Mouse (Mus musculus): ENCODE results near the gene Lifr.

Gene Lifr

GRCm38 (mm10) chr15:7080916-7081626 is 9.3 kb upstream of the Lifr start:
- DNase-seq (ENCODE audit: low spot score in 2 of 2), result no peak

DNA sequence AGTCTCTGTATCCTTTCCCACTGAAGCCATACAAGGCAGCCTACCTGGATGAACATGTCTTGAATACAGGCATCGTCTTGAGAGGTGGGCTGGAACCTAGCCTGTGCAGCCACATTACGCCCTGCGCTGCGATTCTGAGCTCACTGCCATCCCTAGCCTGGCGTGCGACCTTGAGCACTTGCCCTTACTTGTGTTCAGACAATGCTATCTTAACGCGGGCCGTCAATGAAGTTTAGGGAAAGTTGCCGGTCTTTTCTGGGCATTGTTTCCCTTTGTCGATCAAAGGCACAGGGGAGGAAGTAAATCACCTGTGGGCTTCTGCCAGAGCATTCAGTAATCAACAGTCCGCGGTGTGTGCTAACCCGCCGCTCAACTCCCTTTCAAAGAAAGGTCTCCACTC is 8.6 kb upstream of the Lifr start:
- no peak for DNase-seq (ENCODE audit: low spot score in 2 of 2)

- no peak for DNase-seq (ENCODE audit: low spot score in 2 of 2)
Measured at GRCm38 (mm10) chr15:7082901-7083300, 7.5 kb upstream of the Lifr start.

- peak in 1 of 2 experiments; percentile 9 for DNase-seq (ENCODE audit: low spot score in 2 of 2)
Measured at GRCm38 (mm10) chr15:7084780-7085497, 5.5 kb upstream of the Lifr start.

GRCm38 (mm10) chr15:7088691-7089090 is 1.7 kb upstream of the Lifr start:
- no peak for DNase-seq (ENCODE audit: low spot score in 2 of 2)

- DNase-seq (ENCODE audit: low spot score in 2 of 2), result no peak
Measured at GRCm38 (mm10) chr15:7092321-7092720, 1.9 kb downstream of the Lifr start.

- DNase-seq (ENCODE audit: low spot score in 2 of 2), result no peak
Measured at GRCm38 (mm10) chr15:7099406-7099805, 9.0 kb downstream of the Lifr start.

- DNase-seq (ENCODE audit: low spot score in 2 of 2), result no peak
Measured at GRCm38 (mm10) chr15:7100226-7100625, 9.8 kb downstream of the Lifr start.

DNA sequence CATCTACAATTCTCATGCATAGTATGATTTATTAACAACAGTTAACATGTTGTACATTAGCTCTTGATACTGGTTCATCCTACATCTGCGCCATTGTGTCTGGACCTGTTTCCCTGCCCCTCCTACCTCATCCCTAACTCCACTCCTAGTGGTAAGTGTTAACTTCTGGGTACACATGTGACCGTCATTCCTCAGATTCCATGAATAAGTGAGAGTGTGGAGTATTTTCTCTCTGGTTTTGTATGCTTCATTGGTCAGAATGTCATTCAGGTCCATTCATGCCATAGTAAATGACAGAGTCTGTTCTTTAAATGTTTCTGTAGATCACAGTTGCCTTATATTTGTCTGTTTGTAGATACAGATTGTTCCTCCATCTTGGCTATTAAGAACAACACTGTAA is 12.6 kb downstream of the Lifr start:
- no peak for DNase-seq (ENCODE audit: low spot score in 2 of 2)

GRCm38 (mm10) chr15:7105224-7105623 is 14.8 kb downstream of the Lifr start:
- peak in 1 of 2 experiments; percentile 9 for DNase-seq (ENCODE audit: low spot score in 2 of 2)

GRCm38 (mm10) chr15:7108160-7108559 is 17.7 kb downstream of the Lifr start:
- no peak for DNase-seq (ENCODE audit: low spot score in 2 of 2)

DNA sequence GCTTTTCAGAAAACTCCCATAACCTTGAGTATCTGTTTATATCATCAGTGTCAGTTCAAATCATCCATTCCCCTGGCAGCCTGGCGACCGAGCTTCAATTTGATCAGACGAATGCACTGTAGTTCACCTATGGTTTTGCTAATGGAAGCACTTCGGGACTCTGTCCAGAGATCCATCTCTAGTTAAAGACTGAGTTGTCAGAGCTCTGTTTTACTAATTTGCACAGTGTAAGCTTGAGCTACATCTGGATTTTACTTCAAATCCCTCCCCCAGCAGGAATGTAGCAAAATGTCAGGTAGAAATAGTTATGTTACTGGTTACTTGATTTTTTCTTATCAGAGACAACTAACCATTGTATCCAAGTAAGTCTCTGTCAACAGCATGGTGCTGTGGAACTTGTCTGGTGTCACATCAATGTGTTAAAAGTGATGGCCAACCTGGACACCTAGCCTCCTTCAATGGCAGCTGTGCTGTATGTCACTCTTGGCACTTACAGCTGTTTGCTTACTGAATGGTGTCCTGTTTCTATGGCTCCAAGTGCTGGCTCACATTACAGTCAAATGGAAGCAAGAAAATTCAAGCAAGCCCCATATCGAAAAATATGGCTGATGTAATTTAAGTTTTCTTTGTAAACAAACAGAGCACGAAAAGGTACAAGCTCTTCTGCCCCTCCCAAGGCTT is 22.0 kb downstream of the Lifr start:
- DNase-seq (ENCODE audit: low spot score in 2 of 2), result no peak

- no peak for DNase-seq (ENCODE audit: low spot score in 2 of 2)
Measured at GRCm38 (mm10) chr15:7113906-7114305, 23.5 kb downstream of the Lifr start.

DNA sequence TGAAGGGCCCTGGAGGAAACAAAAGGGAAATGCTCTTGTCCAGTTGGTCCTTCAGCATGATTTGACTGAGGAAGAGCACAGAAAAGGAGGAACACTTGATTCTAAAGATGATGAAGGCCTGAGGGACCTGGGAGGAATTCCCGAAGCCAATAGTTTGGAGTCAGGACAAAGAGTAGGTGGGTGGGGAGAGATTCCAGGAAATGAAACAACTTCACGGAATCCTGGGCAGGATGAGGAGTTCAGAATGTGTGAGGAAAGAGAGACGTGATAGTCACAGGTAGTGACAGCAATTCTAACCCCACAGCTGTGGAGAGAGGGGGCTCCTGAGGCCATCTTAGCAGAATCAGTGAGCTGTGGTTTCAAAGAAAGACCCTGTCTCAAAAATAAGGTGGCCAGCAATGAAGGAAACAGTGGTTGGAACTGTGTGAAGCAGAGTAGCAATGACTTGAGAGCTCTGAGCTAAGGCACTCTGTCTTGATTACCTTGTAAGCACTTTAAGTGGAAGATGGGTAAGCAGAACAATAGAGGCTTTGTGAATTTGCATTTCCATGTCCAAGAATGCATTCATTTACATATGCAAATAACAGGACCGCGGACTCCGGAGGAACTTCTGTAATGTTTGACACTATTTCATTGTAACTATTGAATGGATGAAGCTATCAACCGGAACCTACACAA is 25.1 kb downstream of the Lifr start:
- DNase-seq (ENCODE audit: low spot score in 2 of 2), result no peak

DNA sequence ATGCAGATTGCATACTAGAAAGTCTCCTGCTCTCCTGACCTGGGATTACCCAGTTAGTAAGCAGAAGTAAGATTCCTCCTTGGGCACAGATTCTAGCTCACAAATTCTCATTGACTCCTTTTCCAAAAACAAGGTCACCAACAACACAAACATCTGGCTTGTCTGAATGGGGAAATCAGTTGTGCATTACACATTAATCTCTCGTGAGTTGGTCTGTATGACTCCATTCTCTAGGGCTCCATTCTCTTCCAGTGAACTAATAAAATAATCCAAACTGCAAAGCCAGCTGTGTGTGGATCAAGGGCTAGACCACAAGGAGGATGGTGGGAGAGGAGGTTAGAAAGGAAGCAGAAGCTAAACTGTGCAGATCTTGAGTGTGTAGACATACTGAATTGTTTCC is 25.8 kb downstream of the Lifr start:
- no peak for DNase-seq (ENCODE audit: low spot score in 2 of 2)

GRCm38 (mm10) chr15:7116699-7117098 is 26.3 kb downstream of the Lifr start:
- DNase-seq (ENCODE audit: low spot score in 2 of 2), result no peak

- no peak for DNase-seq (ENCODE audit: low spot score in 2 of 2)
Measured at GRCm38 (mm10) chr15:7117944-7118343, 27.5 kb downstream of the Lifr start.

DNA sequence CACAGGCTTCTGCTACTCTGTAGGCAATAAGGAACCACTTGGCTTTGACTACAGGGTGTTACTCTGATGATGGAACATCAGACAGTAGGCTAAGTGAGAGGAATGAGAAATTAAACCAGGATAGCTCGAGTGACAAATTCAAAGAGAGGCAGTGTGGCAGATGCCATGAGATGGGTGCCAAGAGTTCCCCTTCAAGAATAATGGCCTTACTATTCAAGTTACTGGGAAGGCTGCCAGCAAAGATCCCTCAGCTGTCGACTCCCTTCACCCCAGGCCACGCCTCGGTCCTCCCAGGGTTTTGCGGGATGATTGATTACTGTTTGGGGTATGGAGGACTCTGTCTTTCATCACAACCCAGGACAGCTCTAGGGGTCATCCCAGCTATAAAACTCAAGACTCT is 28.4 kb downstream of the Lifr start:
- DNase-seq (ENCODE audit: low spot score in 2 of 2), result no peak

GRCm38 (mm10) chr15:7119930-7120512 is 29.6 kb downstream of the Lifr start:
- no peak for DNase-seq (ENCODE audit: low spot score in 2 of 2)

DNA sequence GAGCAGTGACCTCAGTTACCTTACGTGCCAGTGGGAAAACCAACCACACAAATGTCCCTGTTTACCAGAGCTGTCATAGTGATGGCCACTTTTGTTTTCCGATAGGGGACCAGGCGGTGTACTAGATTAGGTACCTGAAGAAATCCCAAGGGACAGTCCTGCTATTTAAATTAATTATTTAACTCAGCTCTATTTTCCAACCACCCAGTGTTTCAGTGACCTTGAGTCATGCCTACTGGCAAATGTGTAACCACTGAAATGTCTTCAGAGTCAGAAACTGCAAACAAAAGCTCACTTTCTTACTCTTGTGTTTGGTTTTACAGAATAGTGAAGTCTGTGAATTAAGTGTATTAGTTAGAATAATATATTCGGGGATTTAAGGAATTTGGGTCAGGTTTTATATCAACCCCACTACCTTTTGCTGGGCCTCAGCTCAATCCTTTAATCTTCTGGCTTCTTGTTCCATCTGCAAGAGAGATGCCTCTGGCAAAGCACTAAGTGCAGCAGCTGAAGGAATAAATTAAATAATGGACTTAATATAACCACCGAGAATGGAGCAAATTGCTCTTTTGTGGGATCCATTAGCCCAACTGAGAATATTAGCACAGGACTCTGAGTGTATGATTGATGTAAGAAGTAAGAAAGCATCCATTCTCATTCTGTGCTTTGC is 33.5 kb downstream of the Lifr start:
- no peak for DNase-seq (ENCODE audit: low spot score in 2 of 2)

- no peak for DNase-seq (ENCODE audit: low spot score in 2 of 2)
Measured at GRCm38 (mm10) chr15:7126171-7126570, 35.8 kb downstream of the Lifr start.
